Mouse (Mus musculus) limb, embryonic 14.5 days (tissue): ENCODE measurements around the gene B9d1. TPM values are rescaled to one million over a fixed set of nuclear protein-coding genes. Genes with fewer than 3 reads are reported as not detected.

Source experiments
- ATAC-seq: fragments of 200-750 bp; cut with Nextera tagmentation; 2 replicates; pipeline ENCODE4 v1.8.0; 2017; ENCODE audit warnings: low read depth, moderate number of reproducible peaks, moderate TSS enrichment; ENCODE audit not compliant: low FRiP score
- DNase-seq: peaks from one replicate; pipeline ENCODE4 v3.0.0-alpha.2; 2015; ENCODE audit warnings: low spot score
- H3K27ac ChIP-seq: fragments of 300-500 bp; sonication (generic); replicated peaks from 2 replicates; pipeline ENCODE4 v1.5.1; 2014; ENCODE audit warnings: low read depth, mild to moderate bottlenecking, low read length, moderate library complexity, mixed read lengths
- H3K27me3 ChIP-seq: fragments of 300-500 bp; sonication (generic); 2 replicates; pipeline ENCODE4 v1.6.1; 2014; ENCODE audit warnings: low read length, mixed read lengths; ENCODE audit not compliant: control insufficient read depth, insufficient read depth
- H3K36me3 ChIP-seq: fragments of 300-500 bp; sonication (generic); 2 replicates; pipeline ENCODE4 v1.6.1; 2014; ENCODE audit warnings: mild to moderate bottlenecking, low read length, moderate library complexity, mixed read lengths; ENCODE audit not compliant: control insufficient read depth, insufficient read depth
- H3K4me1 ChIP-seq: fragments of 300-500 bp; sonication (generic); 2 replicates; pipeline ENCODE4 v1.6.1; 2014; ENCODE audit warnings: antibody characterized with exemption, low read length, mixed read lengths; ENCODE audit not compliant: control insufficient read depth, insufficient read depth
- H3K4me2 ChIP-seq: fragments of 300-500 bp; sonication (generic); replicated peaks from 2 replicates; pipeline ENCODE4 v1.6.1; 2014; ENCODE audit warnings: low read depth, mild to moderate bottlenecking, low read length, moderate library complexity; ENCODE audit not compliant: severe bottlenecking
- H3K4me3 ChIP-seq: fragments of 300-500 bp; sonication (generic); replicated peaks from 2 replicates; pipeline ENCODE4 v1.5.1; 2014; ENCODE audit warnings: low read length
- H3K9ac ChIP-seq: fragments of 300-500 bp; sonication (generic); 2 replicates; pipeline ENCODE4 v1.6.1; 2014; ENCODE audit warnings: mild to moderate bottlenecking, low read depth, low read length, moderate library complexity; ENCODE audit not compliant: severe bottlenecking
- H3K9me3 ChIP-seq: fragments of 300-500 bp; sonication (generic); 2 replicates; pipeline ENCODE4 v1.6.1; 2016; ENCODE audit warnings: low read length; ENCODE audit not compliant: control insufficient read depth
- POLR2A ChIP-seq: fragments of 200-500 bp; IDR thresholded peaks from 2 replicates; pipeline ENCODE4 v1.8.0; 2012; ENCODE audit warnings: inconsistent platforms, mild to moderate bottlenecking, moderate library complexity, borderline replicate concordance; ENCODE audit not compliant: insufficient read depth, insufficient read length; ENCODE audit errors: extremely low read depth
- WGBS: fragments of 180-500 bp; shearing (Covaris S2); extraction: QIAGEN DNeasy Blood & Tissue Kit; methylation state at CpG from one replicate; pipeline ENCODE4 v1.1.7; 2014; 5-methylcytosine and 5-hydroxymethylcytosine counted together
- polyA plus RNA-seq, 2 experiments: library from polyadenylated mRNA; depleted of rRNA in 1 of 2; stranded (reverse) in 1 of 2; unstranded in 1 of 2; fragments of >200 nt; fragmentation: Nextera tagmentation in 1 of 2; extraction: Ambion mirVana in 1 of 2; gene quantifications; 2 replicates each; pipeline versions ENCODE4 v1.2.1 to v1.2.3; 2012 to 2014

The B9d1 gene
- polyA plus RNA-seq, 2 experiments: 28.2 to 37.2 TPM

DNA sequence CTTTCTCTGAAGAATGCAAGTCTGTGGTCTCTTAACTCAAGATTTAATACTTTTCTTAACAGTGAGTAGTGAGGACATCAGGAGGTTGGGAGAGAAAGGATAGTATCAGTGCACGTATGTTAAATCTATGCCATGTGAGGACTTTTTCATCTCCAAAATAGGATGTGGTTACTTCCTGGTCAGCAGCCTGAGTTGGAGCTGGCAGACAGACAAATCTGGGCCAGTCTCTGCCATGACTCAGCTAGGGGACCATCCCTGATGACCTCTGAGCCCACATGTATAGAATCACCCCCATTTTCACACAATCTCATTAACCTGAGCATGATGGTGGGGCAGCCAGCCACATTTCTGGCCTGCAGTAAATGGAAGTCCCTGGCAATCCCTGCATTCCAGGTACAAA lies 13.0 kb downstream of the B9d1 start:
- Histone ChIP-seq H3K27ac (no peak overlapping the region), H3K4me3 (no peak overlapping the region), H3K9ac (no peak overlapping the region), H3K4me1 (no peaks in the 10 kb centered on the region), H3K27me3 (no peaks in the 10 kb centered on the region), H3K4me2 (no peak overlapping the region), H3K36me3 (peaks cover 73% of the 10 kb centered on the region), H3K9me3 (no peaks in the 10 kb centered on the region)
- no peak for ATAC-seq
- DNase-seq: no peak
- TF ChIP-seq POLR2A: no peak
- WGBS: 79% methylated on average over 1 of the region's 1 CpGs

GRCm38 (mm10) chr11:61518871-61519270 lies 13.9 kb downstream of the B9d1 start:
- Histone ChIP-seq H3K4me1 (no peaks in the 10 kb centered on the region), H3K36me3 (peaks cover 70% of the 10 kb centered on the region), H3K27ac (no peak overlapping the region), H3K9ac (no peak overlapping the region), H3K4me2 (no peak overlapping the region), H3K4me3 (no peak overlapping the region), H3K9me3 (no peaks in the 10 kb centered on the region), H3K27me3 (no peaks in the 10 kb centered on the region)
- no peak for DNase-seq
- TF ChIP-seq POLR2A: no peak
- 96% methylated on average over 3 of the region's 3 CpGs for WGBS
- ATAC-seq: no peak

DNA sequence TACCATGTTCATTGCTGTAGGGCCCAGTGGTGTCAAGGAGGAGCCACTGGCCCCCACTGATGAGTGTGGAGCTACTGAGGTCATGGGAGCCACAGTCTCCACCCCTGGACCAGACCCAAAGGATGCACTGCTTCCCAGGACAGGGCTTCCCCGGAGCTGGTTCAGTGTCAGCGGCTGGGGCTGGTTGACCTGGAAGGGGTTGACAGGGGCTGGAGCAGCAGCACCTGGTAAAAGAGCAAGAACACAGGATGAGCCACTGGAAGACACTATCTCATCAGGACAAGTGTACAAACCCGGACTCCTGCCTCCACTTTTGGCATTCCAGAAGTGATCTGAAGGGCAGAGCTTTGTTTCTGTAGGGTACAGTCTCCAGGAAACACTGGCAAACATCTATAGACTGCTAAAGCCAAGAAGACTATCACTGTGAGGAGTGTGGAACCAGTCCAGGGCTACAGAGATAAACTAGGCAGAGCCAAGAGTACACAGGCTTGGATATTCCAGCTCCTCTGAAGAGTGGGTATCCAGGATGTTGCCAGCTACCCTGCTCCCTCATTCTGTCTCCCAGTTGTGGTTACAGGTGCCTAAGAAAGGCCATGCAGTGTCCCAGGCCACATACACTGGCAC lies 14.7 kb downstream of the B9d1 start:
- WGBS: 92% methylated on average over 3 of the region's 3 CpGs
- H3K27ac ChIP-seq: no peak overlapping the region

DNA sequence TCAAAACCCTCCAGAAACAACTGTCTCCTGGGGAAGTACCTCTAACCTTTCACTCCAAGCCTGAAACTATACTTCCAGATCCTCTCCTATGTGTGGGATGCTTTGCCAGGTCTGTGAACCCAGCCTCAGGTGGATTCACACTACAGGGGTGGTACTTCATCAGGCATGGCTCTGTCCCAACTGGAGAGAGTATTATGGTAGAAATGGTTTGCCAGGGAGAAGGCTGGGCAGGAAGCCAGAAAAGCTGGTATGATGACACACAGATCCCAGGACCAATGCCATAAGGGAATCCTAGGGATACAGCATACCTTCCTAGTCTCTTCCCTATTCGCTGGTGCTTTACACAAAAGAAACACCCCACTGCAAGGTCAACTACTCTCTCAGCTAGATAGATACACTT lies 21.9 kb downstream of the B9d1 start:
- Histone ChIP-seq H3K27ac (no peak overlapping the region), H3K27me3 (no peaks in the 10 kb centered on the region), H3K4me1 (no peaks in the 10 kb centered on the region), H3K9ac (no peak overlapping the region), H3K4me3 (no peak overlapping the region), H3K36me3 (peaks cover 32% of the 10 kb centered on the region), H3K4me2 (no peak overlapping the region), H3K9me3 (no peaks in the 10 kb centered on the region)
- no peak for DNase-seq
- TF ChIP-seq POLR2A: no peak
- no peak for ATAC-seq
- WGBS: 94% methylated on average over 1 of the region's 1 CpGs

More for the DNA sequence above, 14.7 kb downstream of the B9d1 start:
- H3K4me1 ChIP-seq: no peaks in the 10 kb centered on the region
- no peak for TF ChIP-seq POLR2A
- no peak overlapping the region for H3K4me2 ChIP-seq
- no peak overlapping the region for H3K4me3 ChIP-seq
- ATAC-seq: no peak
- peaks cover 69% of the 10 kb centered on the region for H3K36me3 ChIP-seq
- no peak for DNase-seq
- no peaks in the 10 kb centered on the region for H3K27me3 ChIP-seq
- H3K9ac ChIP-seq: no peak overlapping the region
- no peaks in the 10 kb centered on the region for H3K9me3 ChIP-seq

DNA sequence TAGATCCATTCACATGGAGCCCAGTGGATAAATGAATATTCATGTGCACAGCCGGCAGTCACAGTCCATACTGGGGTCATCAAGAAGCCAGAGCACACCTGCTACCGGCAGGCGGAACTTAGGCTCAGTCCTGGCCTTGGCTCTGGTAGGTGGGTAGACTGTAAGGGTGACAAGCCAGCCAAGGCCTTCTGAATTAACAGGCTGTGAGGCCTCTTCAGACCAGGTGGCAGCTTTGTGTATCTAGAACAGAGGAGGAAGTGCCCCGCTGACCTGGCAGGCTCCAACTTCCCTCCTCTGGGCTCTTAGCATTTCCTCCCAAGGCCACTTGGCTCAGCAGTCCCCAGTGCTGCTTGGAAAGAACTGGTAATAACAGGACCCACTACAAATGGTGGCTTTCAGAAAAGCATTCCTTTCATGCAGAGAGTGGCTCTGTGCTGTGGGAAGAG lies 24.3 kb downstream of the B9d1 start:
- ATAC-seq (no peak), DNase-seq (no peak)
- Histone ChIP-seq H3K27me3 (no peaks in the 10 kb centered on the region), H3K36me3 (peaks cover 24% of the 10 kb centered on the region), H3K4me2 (no peak overlapping the region), H3K9me3 (no peaks in the 10 kb centered on the region), H3K4me1 (no peaks in the 10 kb centered on the region), H3K9ac (no peak overlapping the region), H3K4me3 (no peak overlapping the region), H3K27ac (no peak overlapping the region)
- no peak for TF ChIP-seq POLR2A
- 58% methylated on average over 4 of the region's 4 CpGs for WGBS
